Mouse (Mus musculus) kidney, adult 2 months (tissue): Measurements from ENCODE around the gene Thra.

Experiments used
- CTCF ChIP-seq: fragments of 200-500 bp; conservative IDR thresholded peaks from 2 replicates; pipeline ENCODE4 v1.5.1; 2011; ENCODE audit warnings: low read depth, mild to moderate bottlenecking, control low read depth, low read length, moderate library complexity, mixed read lengths; ENCODE audit not compliant: insufficient read depth, insufficient read length
- POLR2A ChIP-seq: fragments of 200-500 bp; IDR thresholded peaks from one replicate; pipeline ENCODE4 v1.6.1; 2011; ENCODE audit warnings: low read depth, low read length, control low read depth

GRCm38 (mm10) chr11:98713703-98714102, 26.7 kb upstream of the Thra start:
- TF ChIP-seq POLR2A = no peak
- TF ChIP-seq CTCF = no peak
